Comparison of ENCODE assay signal across 16 mouse cellular contexts in the genomic region with DNA sequence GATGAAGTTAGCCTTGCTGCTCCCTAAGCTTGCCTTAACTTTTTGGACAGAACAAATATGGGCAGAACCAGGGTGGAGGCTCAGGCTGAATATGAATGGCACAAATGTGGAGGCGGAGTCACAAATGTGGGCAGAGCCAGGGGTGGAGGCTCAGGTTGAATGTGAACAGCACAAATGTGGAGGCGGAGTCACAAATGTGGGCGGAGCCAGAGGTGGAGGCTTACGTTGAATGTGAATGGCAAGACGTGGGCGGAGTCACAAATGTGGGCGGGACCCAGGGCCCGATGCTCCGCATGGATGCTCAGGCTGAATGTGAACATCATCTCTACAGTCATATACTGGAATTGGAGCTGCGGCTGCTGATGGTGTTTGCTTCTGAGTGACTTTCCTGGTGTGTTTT.
DNase-seq lines count a peak whose midpoint lies in the region; ATAC-seq lines count a peak whose summit lies in the region.
"Had no signal": no experiment of that assay in that cellular context is flagged by ENCODE, and none has a peak within 500 bp of the region (broad histone marks: within the 10 kb centered on the region; RNA-seq: fewer than 3 reads in every experiment).

No protein-coding gene starts in this region.

- DNase-seq in embryonic facial prominence, embryonic 11.5 days (ENCODE audit: low spot score), result no peak
- DNase-seq in embryonic facial prominence, embryonic 10.5 days (ENCODE audit: low spot score), result no peak
- DNase-seq in thymus, postnatal 14 days, result peak; percentile 7
- DNase-seq in thymus, postnatal 25 days, result no peak
- peak; percentile 68 for DNase-seq in testis, postnatal 10 days (ENCODE audit: low spot score)
- no peak for DNase-seq in lung, postnatal 14 days
- DNase-seq in adrenal gland, adult 18-20 months (ENCODE audit: low spot score in 2 of 2), result no peak
- DNase-seq: cerebellum, postnatal 36 days; heart, adult 2 months; heart, postnatal 14 days; kidney, adult 2 months; liver, embryonic 13.5 days had no signal

- no peaks in the 10 kb centered on the region for H3K36me3 ChIP-seq in embryonic facial prominence, embryonic 11.5 days (replicated peaks; ENCODE audit: control insufficient read depth, insufficient read depth, low read depth, low read length)
- no peaks in the 10 kb centered on the region for H3K36me3 ChIP-seq in embryonic facial prominence, embryonic 10.5 days (replicated peaks)
- no peaks in the 10 kb centered on the region for H3K36me3 ChIP-seq in hindbrain, embryonic 16.5 days (ENCODE audit: control insufficient read depth, insufficient read depth, low read length)
- H3K36me3 ChIP-seq: G1E; liver, embryonic 13.5 days had no signal

- H3K27ac ChIP-seq in embryonic facial prominence, embryonic 11.5 days (replicated peaks; ENCODE audit: low read depth, low read length), result no peak overlapping the region
- H3K27ac ChIP-seq in embryonic facial prominence, embryonic 10.5 days (replicated peaks), result no peak overlapping the region
- no peak overlapping the region for H3K27ac ChIP-seq in hindbrain, embryonic 16.5 days (ENCODE audit: low read depth, low read length)
- H3K27ac ChIP-seq: heart, adult 2 months; liver, embryonic 13.5 days; macrophage had no signal

- no peak overlapping the region for H3K9ac ChIP-seq in embryonic facial prominence, embryonic 11.5 days (replicated peaks; ENCODE audit: low read length)
- H3K9ac ChIP-seq in hindbrain, embryonic 16.5 days (ENCODE audit: low read depth, low read length), result no peak overlapping the region
- H3K9ac ChIP-seq: liver, embryonic 13.5 days had no signal

- no peak overlapping the region for H3K4me3 ChIP-seq in embryonic facial prominence, embryonic 11.5 days (ENCODE audit: low read depth, low read length)
- no peak overlapping the region for H3K4me3 ChIP-seq in embryonic facial prominence, embryonic 10.5 days
- no peak overlapping the region for H3K4me3 ChIP-seq in hindbrain, embryonic 16.5 days (ENCODE audit: low read length)
- H3K4me3 ChIP-seq: heart, adult 2 months; liver, embryonic 13.5 days; myocyte had no signal

- no peak overlapping the region for H3K4me2 ChIP-seq in embryonic facial prominence, embryonic 11.5 days (ENCODE audit: low read depth, low read length)
- no peak overlapping the region for H3K4me2 ChIP-seq in hindbrain, embryonic 16.5 days (ENCODE audit: low read length)
- H3K4me2 ChIP-seq: liver, embryonic 13.5 days had no signal

- no peaks in the 10 kb centered on the region for H3K9me3 ChIP-seq in embryonic facial prominence, embryonic 11.5 days (replicated peaks; ENCODE audit: control insufficient read depth, low read length)
- no peaks in the 10 kb centered on the region for H3K9me3 ChIP-seq in embryonic facial prominence, embryonic 10.5 days
- no peaks in the 10 kb centered on the region for H3K9me3 ChIP-seq in hindbrain, embryonic 16.5 days (ENCODE audit: control insufficient read depth, low read length)

- no peaks in the 10 kb centered on the region for H3K27me3 ChIP-seq in embryonic facial prominence, embryonic 11.5 days (ENCODE audit: control insufficient read depth, insufficient read depth, low read length)
- no peaks in the 10 kb centered on the region; the same call in 1 of the 2 replicates for H3K27me3 ChIP-seq in embryonic facial prominence, embryonic 10.5 days (replicated peaks; ENCODE audit: low read depth, poor library complexity, severe bottlenecking)
- H3K27me3 ChIP-seq in hindbrain, embryonic 16.5 days (replicated peaks; ENCODE audit: control insufficient read depth, insufficient read depth, low read length), result no peaks in the 10 kb centered on the region
- H3K27me3 ChIP-seq: liver, embryonic 13.5 days had no signal

- 0 out of 2 replicates have a peak, but pooled peaks have one; percentile 32 for ATAC-seq in embryonic facial prominence, embryonic 11.5 days (replicated peaks; ENCODE audit: insufficient number of reproducible peaks, low FRiP score, low TSS enrichment, low read depth)
- peak; percentile 44 for ATAC-seq in hindbrain, embryonic 16.5 days

- H3K4me1 ChIP-seq in embryonic facial prominence, embryonic 11.5 days (ENCODE audit: control insufficient read depth, insufficient read depth, low read length), result no peaks in the 10 kb centered on the region
- peaks cover 40% of the 10 kb centered on the region for H3K4me1 ChIP-seq in embryonic facial prominence, embryonic 10.5 days
- peaks cover 6% of the 10 kb centered on the region for H3K4me1 ChIP-seq in hindbrain, embryonic 16.5 days (ENCODE audit: control insufficient read depth, insufficient read depth, low read depth, low read length)
- H3K4me1 ChIP-seq: liver, embryonic 13.5 days had no signal

- WGBS in embryonic facial prominence, embryonic 11.5 days, result 86% methylated on average over 10 of the region's 10 CpGs
- 87% methylated on average over 10 of the region's 10 CpGs for WGBS in embryonic facial prominence, embryonic 10.5 days
- WGBS in hindbrain, embryonic 16.5 days, result 79% methylated on average over 10 of the region's 10 CpGs

Comparison
In these comparisons a context has a peak if more than half of its experiments do, and no peak if none do; other contexts are left out.
1. DNase-seq: peak in thymus, postnatal 14 days (single experiment) and testis, postnatal 10 days (single experiment); none in embryonic facial prominence, embryonic 11.5 days (single experiment), embryonic facial prominence, embryonic 10.5 days (single experiment), thymus, postnatal 25 days (single experiment), lung, postnatal 14 days (single experiment) and adrenal gland, adult 18-20 months (0 of 2).